Mouse (Mus musculus) bone marrow, adult 2 months (tissue): ENCODE data around the gene Zfp128. TPM values are rescaled to one million over a fixed set of nuclear protein-coding genes. Genes with fewer than 3 reads are reported as not detected.
"Not testable (repeated sequence)": the region's sequence is repeated elsewhere in the genome, so short reads cannot be mapped to it uniquely, and the experiment has no call there.

ENCODE experiments used
- H3K27ac ChIP-seq: fragments of 200-500 bp; 2 replicates; pipeline ENCODE4 v1.5.1; 2012; ENCODE audit warnings: low read depth, mild to moderate bottlenecking, control low read depth, inconsistent platforms, low read length; ENCODE audit not compliant: control insufficient read depth, poor library complexity, insufficient read depth
- H3K4me1 ChIP-seq: fragments of 200-500 bp; 2 replicates; pipeline ENCODE4 v1.6.1; 2011; ENCODE audit warnings: low read length; ENCODE audit not compliant: control insufficient read depth, insufficient read depth
- H3K4me3 ChIP-seq: fragments of 200-500 bp; replicated peaks from 2 replicates; pipeline ENCODE3; 2011; ENCODE audit warnings: mild to moderate bottlenecking, low read depth, low read length, control low read depth; ENCODE audit not compliant: control insufficient read depth
- CTCF ChIP-seq: fragments of 200-500 bp; IDR thresholded peaks from 2 replicates; pipeline ENCODE4 v1.5.1; 2011; ENCODE audit warnings: low read length, control low read depth; ENCODE audit not compliant: control insufficient read depth, insufficient read depth
- POLR2A ChIP-seq: fragments of 200-500 bp; IDR thresholded peaks from 2 replicates; pipeline ENCODE4 v1.6.1; 2011; ENCODE audit warnings: low read depth, mild to moderate bottlenecking, control low read depth, low read length, borderline replicate concordance; ENCODE audit not compliant: control insufficient read depth
- WGBS: fragments of 180-500 bp; shearing (Covaris S2); methylation state at CpG from one replicate; pipeline ENCODE4 v1.1.7; 2018; 5-methylcytosine and 5-hydroxymethylcytosine counted together
- polyA plus RNA-seq: library from polyadenylated mRNA; stranded (reverse); fragments of >200 nt; gene quantifications from 2 replicates; pipeline ENCODE4 v1.2.4, GENCODE M21; 2011; ENCODE audit warnings: low replicate concordance; ENCODE audit not compliant: missing spikeins, insufficient read depth, insufficient read length

The Zfp128 gene
- polyA plus RNA-seq, result 0.65 TPM in 1 of 2 replicates, not detected in the other

- TF ChIP-seq CTCF, result no peak
- TF ChIP-seq POLR2A, result peak; percentile 56; the same call in 1 of the 2 replicates
These were observed at the start of gene Zfp128 for GRCm38 (mm10) chr7:12880911-12881660. Zfp128 (plus strand) TSS chr7:12881177.

GRCm38 (mm10) chr7:12834162-12835120 lies 46.5 kb upstream of the Zfp128 start, which contains the start of gene Zfp110:
Zfp110 (plus strand) TSS chr7:12834761.
- 0 out of 2 replicates have a peak, but pooled peaks have one; percentile 16 for TF ChIP-seq CTCF
- TF ChIP-seq POLR2A, result peak; percentile 82; the same call in 1 of the 2 replicates
- H3K4me3 ChIP-seq, result peak within 1 kb of the TSS; percentile 71
- peak within 1 kb of the TSS; percentile 27 for H3K27ac ChIP-seq
- 2% methylated on average over 47 of the region's 47 CpGs for WGBS
- no peaks in the 10 kb centered on the region for H3K4me1 ChIP-seq

More at GRCm38 (mm10) chr7:12880911-12881660, at the start of gene Zfp128:
- under 1% methylated on average over 35 of the region's 35 CpGs for WGBS
- Histone ChIP-seq H3K4me3 (peak within 1 kb of the TSS; percentile 88), H3K4me1 (peaks cover 1% of the 10 kb centered on the region; the same call in 1 of the 2 replicates), H3K27ac (no peak within 1 kb of the TSS)

GRCm38 (mm10) chr7:12835193-12835671 lies 45.7 kb upstream of the Zfp128 start:
- WGBS, result 30% methylated on average over 13 of the region's 13 CpGs
- TF ChIP-seq CTCF, result no peak
- no peak for TF ChIP-seq POLR2A
- Histone ChIP-seq H3K4me3 (peak overlapping the region; percentile 71), H3K4me1 (no peaks in the 10 kb centered on the region), H3K27ac (peak overlapping the region; percentile 27; the same call in 1 of the 2 replicates)

GRCm38 (mm10) chr7:12835779-12836178 lies 45.2 kb upstream of the Zfp128 start:
- 89% methylated on average over 4 of the region's 4 CpGs for WGBS
- TF ChIP-seq CTCF, result no peak
- TF ChIP-seq POLR2A, result no peak

GRCm38 (mm10) chr7:12874301-12874700 lies 6.7 kb upstream of the Zfp128 start:
- TF ChIP-seq CTCF (no peak), POLR2A (no peak)
- Histone ChIP-seq H3K4me1 (no peaks in the 10 kb centered on the region), H3K27ac (no peak overlapping the region), H3K4me3 (no peak overlapping the region)
- 10% methylated on average over 3 of the region's 3 CpGs for WGBS

More at GRCm38 (mm10) chr7:12835779-12836178, 45.2 kb upstream of the Zfp128 start:
- H3K4me3 ChIP-seq, result peak overlapping the region; percentile 29
- H3K27ac ChIP-seq, result no peak overlapping the region
- H3K4me1 ChIP-seq, result no peaks in the 10 kb centered on the region

- TF ChIP-seq POLR2A, result no peak
- no peak for TF ChIP-seq CTCF
- H3K4me1 ChIP-seq, result peaks cover 1% of the 10 kb centered on the region; the same call in 1 of the 2 replicates
- H3K27ac ChIP-seq, result no peak overlapping the region
- H3K4me3 ChIP-seq, result no peak overlapping the region
These were observed 941 bp upstream of the Zfp128 start for GRCm38 (mm10) chr7:12880036-12880435.

- H3K27ac ChIP-seq, H3K4me1 ChIP-seq: not testable (repeated sequence)
- H3K4me3 ChIP-seq, result peak overlapping the region; percentile 65
- WGBS, result 35% methylated on average over 8 of the region's 8 CpGs
These were observed 480 bp upstream of the Zfp128 start for GRCm38 (mm10) chr7:12880497-12880896.

GRCm38 (mm10) chr7:12886563-12887266 lies 5.7 kb downstream of the Zfp128 start:
- H3K4me3 ChIP-seq, result no peak overlapping the region
- WGBS, result 70% methylated on average over 12 of the region's 12 CpGs
- no peak overlapping the region for H3K27ac ChIP-seq
- H3K4me1 ChIP-seq, result no peaks in the 10 kb centered on the region; the same call in 1 of the 2 replicates
- no peak for TF ChIP-seq POLR2A
- no peak for TF ChIP-seq CTCF
